Mouse (Mus musculus): ENCODE results near the gene Zfp174.
A peak's percentile ranks its signal among the peaks of the same experiment; 100 is the strongest.
"Not testable (repeated sequence)": the region's sequence is repeated elsewhere in the genome, so short reads cannot be mapped to it uniquely, and the experiment has no call there.

Gene Zfp174

GRCm38 (mm10) chr16:3846711-3847518 is at the start of gene Zfp174:
TSS of gene Zfp174 (plus strand) at chr16:3847268.
- peak; percentile 98 for DNase-seq

GRCm38 (mm10) chr16:3808176-3808575 is 38.9 kb upstream of the Zfp174 start:
- DNase-seq: no peak

- not testable (repeated sequence) for DNase-seq
Observed at GRCm38 (mm10) chr16:3814667-3815066, 32.4 kb upstream of the Zfp174 start.

GRCm38 (mm10) chr16:3820202-3820601 is 26.9 kb upstream of the Zfp174 start:
- DNase-seq: no peak

- no peak for DNase-seq
Observed at GRCm38 (mm10) chr16:3828021-3828420, 19.0 kb upstream of the Zfp174 start.

GRCm38 (mm10) chr16:3829727-3830126 is 17.3 kb upstream of the Zfp174 start:
- DNase-seq: no peak

- no peak for DNase-seq
Observed at GRCm38 (mm10) chr16:3830588-3831109, 16.4 kb upstream of the Zfp174 start, which contains the start of gene Olfr15. TSS of gene Olfr15 (plus strand) at chr16:3830878.

GRCm38 (mm10) chr16:3835461-3835860 is 11.6 kb upstream of the Zfp174 start:
- DNase-seq: no peak

- DNase-seq: no peak
Observed at GRCm38 (mm10) chr16:3839157-3839885, 7.7 kb upstream of the Zfp174 start.

- DNase-seq: no peak
Observed at GRCm38 (mm10) chr16:3842989-3843388, 4.1 kb upstream of the Zfp174 start.

- no peak for DNase-seq
Observed at GRCm38 (mm10) chr16:3843796-3844195, 3.3 kb upstream of the Zfp174 start.

GRCm38 (mm10) chr16:3847871-3848270 is 803 bp downstream of the Zfp174 start:
- DNase-seq: no peak

GRCm38 (mm10) chr16:3848416-3848815 is 1.3 kb downstream of the Zfp174 start:
- DNase-seq: no peak

- not testable (repeated sequence) for DNase-seq
Observed at GRCm38 (mm10) chr16:3851301-3851700, 4.2 kb downstream of the Zfp174 start.

- DNase-seq: no peak
Observed at GRCm38 (mm10) chr16:3852586-3852985, 5.5 kb downstream of the Zfp174 start.

- no peak for DNase-seq
Observed at GRCm38 (mm10) chr16:3854437-3855182, 7.5 kb downstream of the Zfp174 start.

- DNase-seq: no peak
Observed at GRCm38 (mm10) chr16:3855776-3856175, 8.7 kb downstream of the Zfp174 start.

- DNase-seq: no peak
Observed at GRCm38 (mm10) chr16:3859254-3859653, 12.2 kb downstream of the Zfp174 start.

- no peak for DNase-seq
Observed at GRCm38 (mm10) chr16:3871815-3872214, 24.7 kb downstream of the Zfp174 start.

GRCm38 (mm10) chr16:3872216-3873047 is 25.4 kb downstream of the Zfp174 start, which contains the start of gene Naa60:
TSS of gene Naa60 (plus strand) at chr16:3872375.
- DNase-seq: peak; percentile 93

GRCm38 (mm10) chr16:3876346-3876745 is 29.3 kb downstream of the Zfp174 start:
- no peak for DNase-seq

Measured in kidney, adult 11 months (tissue).